Mouse (Mus musculus) G1E (cell line): ENCODE measurements around the gene Vapa.

Experiments used
- CTCF ChIP-seq: IDR thresholded peaks from 2 replicates; pipeline ENCODE4 v1.5.1; 2012; ENCODE audit warnings: low read depth, low read length, inconsistent platforms, mixed read lengths
- GATA1 ChIP-seq: IDR thresholded peaks from 2 replicates; pipeline ENCODE4 v1.6.1; 2012; ENCODE audit warnings: borderline replicate concordance, low read length, inconsistent platforms, mixed read lengths
- GATA2 ChIP-seq: IDR thresholded peaks from 2 replicates; pipeline ENCODE4 v1.6.1; 2012; ENCODE audit warnings: low read depth, low read length, inconsistent platforms, borderline replicate concordance

GRCm38 (mm10) chr17:65647961-65648360, 34.6 kb upstream of the Vapa start:
- TF ChIP-seq CTCF (no peak), GATA2 (no peak), GATA1 (no peak)
